Comparison of ENCODE assay signal across 11 mouse cellular contexts in genomic region chr5:35397642-35398309, GRCm38 (mm10). TPM values are rescaled to one million over a fixed set of nuclear protein-coding genes. Genes with fewer than 3 reads are reported as not detected.
DNase-seq lines count a peak whose midpoint lies in the region; ATAC-seq and TF ChIP-seq lines count a peak whose summit lies in the region.
"Had no signal": no experiment of that assay in that cellular context is flagged by ENCODE, and none has a peak within 500 bp of the region (broad histone marks: within the 10 kb centered on the region; RNA-seq: fewer than 3 reads in every experiment).

No protein-coding gene starts in this region.

- H3K27me3 ChIP-seq in forebrain, embryonic 12.5 days = peaks cover 98% of the 10 kb centered on the region
- peaks cover 83% of the 10 kb centered on the region for H3K27me3 ChIP-seq in forebrain, embryonic 16.5 days (replicated peaks; ENCODE audit: control insufficient read depth, insufficient read depth, low read length)
- H3K27me3 ChIP-seq in liver, embryonic 12.5 days (replicated peaks) = peaks cover 99% of the 10 kb centered on the region
- H3K27me3 ChIP-seq in liver, postnatal 0 days (ENCODE audit: insufficient read depth, low read length) = peaks cover 97% of the 10 kb centered on the region
- H3K27me3 ChIP-seq in forebrain, embryonic 14.5 days (replicated peaks; ENCODE audit: control insufficient read depth, insufficient read depth, low read length) = peaks cover 96% of the 10 kb centered on the region
- peaks cover 75% of the 10 kb centered on the region for H3K27me3 ChIP-seq in neural tube, embryonic 14.5 days (ENCODE audit: control insufficient read depth, insufficient read depth, low read length)
- H3K27me3 ChIP-seq in thymus, adult 2 months (ENCODE audit: control insufficient read depth, insufficient read depth, low read length) = peaks cover 12% of the 10 kb centered on the region

- H3K36me3 ChIP-seq in forebrain, embryonic 12.5 days (replicated peaks) = no peaks in the 10 kb centered on the region
- no peaks in the 10 kb centered on the region for H3K36me3 ChIP-seq in forebrain, embryonic 16.5 days (ENCODE audit: control insufficient read depth, insufficient read depth)
- H3K36me3 ChIP-seq in liver, embryonic 12.5 days = no peaks in the 10 kb centered on the region
- no peaks in the 10 kb centered on the region for H3K36me3 ChIP-seq in liver, postnatal 0 days (replicated peaks; ENCODE audit: insufficient read depth, low read length)
- no peaks in the 10 kb centered on the region for H3K36me3 ChIP-seq in forebrain, embryonic 14.5 days (ENCODE audit: control insufficient read depth, insufficient read depth, low read length)
- no peaks in the 10 kb centered on the region for H3K36me3 ChIP-seq in neural tube, embryonic 14.5 days (ENCODE audit: control insufficient read depth, insufficient read depth, low read length)
- no peaks in the 10 kb centered on the region for H3K36me3 ChIP-seq in thymus, adult 2 months (ENCODE audit: control insufficient read depth, insufficient read depth, low read length)
- H3K36me3 ChIP-seq: liver, embryonic 13.5 days had no signal

- DNase-seq in liver, postnatal 0 days = no peak
- no peak for DNase-seq in forebrain, embryonic 14.5 days (ENCODE audit: low spot score)
- DNase-seq in thymus, adult 2 months = no peak
- no peak for DNase-seq in c-Kit-positive CD71-positive TER-119-positive erythroid progenitor cells, embryonic 14.5 days (ENCODE audit: low spot score)
- DNase-seq: liver, embryonic 13.5 days had no signal

- H3K4me3 ChIP-seq in forebrain, embryonic 12.5 days (replicated peaks) = peak overlapping the region; percentile 21
- H3K4me3 ChIP-seq in forebrain, embryonic 16.5 days (replicated peaks; ENCODE audit: low read length) = no peak overlapping the region
- no peak overlapping the region for H3K4me3 ChIP-seq in liver, embryonic 12.5 days
- H3K4me3 ChIP-seq in liver, postnatal 0 days (ENCODE audit: low read depth, low read length) = no peak overlapping the region
- H3K4me3 ChIP-seq in forebrain, embryonic 14.5 days (ENCODE audit: low read depth, low read length) = peak overlapping the region; percentile 2; the same call in 1 of the 2 replicates
- H3K4me3 ChIP-seq in neural tube, embryonic 14.5 days (ENCODE audit: low read depth, low read length) = no peak overlapping the region
- H3K4me3 ChIP-seq in thymus, adult 2 months (ENCODE audit: control insufficient read depth, insufficient read depth, low read length) = no peak overlapping the region
- H3K4me3 ChIP-seq: liver, embryonic 13.5 days had no signal

- peaks cover 18% of the 10 kb centered on the region for H3K4me1 ChIP-seq in forebrain, embryonic 12.5 days
- H3K4me1 ChIP-seq in forebrain, embryonic 16.5 days (replicated peaks; ENCODE audit: control insufficient read depth, insufficient read depth, low read length) = peaks cover 12% of the 10 kb centered on the region
- H3K4me1 ChIP-seq in liver, embryonic 12.5 days = no peaks in the 10 kb centered on the region
- no peaks in the 10 kb centered on the region; the same call in 1 of the 2 replicates for H3K4me1 ChIP-seq in liver, postnatal 0 days (ENCODE audit: insufficient read depth)
- no peaks in the 10 kb centered on the region; the same call in 1 of the 2 replicates for H3K4me1 ChIP-seq in forebrain, embryonic 14.5 days (ENCODE audit: control insufficient read depth, insufficient read depth, low read length)
- 0 out of 2 replicates have a peak, but pooled peaks cover 2% of the 10 kb centered on the region for H3K4me1 ChIP-seq in neural tube, embryonic 14.5 days (ENCODE audit: control insufficient read depth, insufficient read depth, low read length)
- H3K4me1 ChIP-seq in thymus, adult 2 months (replicated peaks; ENCODE audit: control insufficient read depth, insufficient read depth, low read length) = no peaks in the 10 kb centered on the region
- H3K4me1 ChIP-seq: liver, embryonic 13.5 days had no signal

- peak overlapping the region; percentile 30 for H3K4me2 ChIP-seq in forebrain, embryonic 12.5 days
- no peak overlapping the region for H3K4me2 ChIP-seq in forebrain, embryonic 16.5 days (ENCODE audit: low read length)
- H3K4me2 ChIP-seq in liver, embryonic 12.5 days = peak overlapping the region; percentile 6; the same call in 1 of the 2 replicates
- H3K4me2 ChIP-seq in liver, postnatal 0 days (ENCODE audit: low read depth, low read length) = no peak overlapping the region
- H3K4me2 ChIP-seq in forebrain, embryonic 14.5 days (ENCODE audit: low read length) = peak overlapping the region; percentile 7; the same call in 1 of the 2 replicates
- H3K4me2 ChIP-seq in neural tube, embryonic 14.5 days (ENCODE audit: low read depth, low read length) = no peak overlapping the region
- H3K4me2 ChIP-seq: liver, embryonic 13.5 days had no signal

- TF ChIP-seq EP300 in liver, postnatal 0 days (IDR thresholded peaks at IDR 0.05; ENCODE audit: low read depth) = no peak

- WGBS in forebrain, embryonic 12.5 days = under 1% methylated on average over 50 of the region's 52 CpGs
- WGBS in forebrain, embryonic 16.5 days = under 1% methylated on average over 47 of the region's 52 CpGs
- WGBS in liver, embryonic 12.5 days (ENCODE audit: insufficient replicate concordance) = 3% methylated on average over 43 of the region's 52 CpGs
- WGBS in liver, postnatal 0 days (ENCODE audit: insufficient replicate concordance) = 3% methylated on average over 30 of the region's 52 CpGs
- WGBS in forebrain, embryonic 14.5 days = 0% methylated on average over 34 of the region's 52 CpGs
- under 1% methylated on average over 28 of the region's 52 CpGs for WGBS in neural tube, embryonic 14.5 days
- WGBS in thymus, adult 2 months = 9% methylated on average over 52 of the region's 52 CpGs

- H3K9ac ChIP-seq in forebrain, embryonic 12.5 days = no peak overlapping the region
- H3K9ac ChIP-seq in forebrain, embryonic 16.5 days (replicated peaks; ENCODE audit: low read depth, low read length) = no peak overlapping the region
- H3K9ac ChIP-seq in liver, embryonic 12.5 days = no peak overlapping the region
- no peak overlapping the region for H3K9ac ChIP-seq in liver, postnatal 0 days (replicated peaks)
- no peak overlapping the region for H3K9ac ChIP-seq in forebrain, embryonic 14.5 days (ENCODE audit: low read length)
- H3K9ac ChIP-seq in neural tube, embryonic 14.5 days (replicated peaks; ENCODE audit: low read depth, low read length) = no peak overlapping the region
- H3K9ac ChIP-seq: liver, embryonic 13.5 days had no signal

- ATAC-seq in forebrain, embryonic 12.5 days (ENCODE audit: low FRiP score) = no peak
- ATAC-seq in forebrain, embryonic 16.5 days = no peak
- ATAC-seq in liver, embryonic 12.5 days = no peak
- ATAC-seq in liver, postnatal 0 days = no peak
- ATAC-seq in forebrain, embryonic 14.5 days = no peak
- peak; percentile 44; the same call in 1 of the 2 replicates for ATAC-seq in neural tube, embryonic 14.5 days (ENCODE audit: low read depth)

- H3K9me3 ChIP-seq in forebrain, embryonic 12.5 days = no peaks in the 10 kb centered on the region
- no peaks in the 10 kb centered on the region for H3K9me3 ChIP-seq in forebrain, embryonic 16.5 days (ENCODE audit: control insufficient read depth, low read length)
- no peaks in the 10 kb centered on the region for H3K9me3 ChIP-seq in liver, embryonic 12.5 days (replicated peaks)
- no peaks in the 10 kb centered on the region for H3K9me3 ChIP-seq in liver, postnatal 0 days (ENCODE audit: low read length)
- H3K9me3 ChIP-seq in forebrain, embryonic 14.5 days (replicated peaks; ENCODE audit: control insufficient read depth, low read length) = no peaks in the 10 kb centered on the region
- no peaks in the 10 kb centered on the region for H3K9me3 ChIP-seq in neural tube, embryonic 14.5 days (ENCODE audit: control insufficient read depth, low read length)
- H3K9me3 ChIP-seq: liver, embryonic 13.5 days had no signal

- no peak overlapping the region for H3K27ac ChIP-seq in forebrain, embryonic 12.5 days
- no peak overlapping the region for H3K27ac ChIP-seq in forebrain, embryonic 16.5 days (ENCODE audit: low read length)
- no peak overlapping the region for H3K27ac ChIP-seq in liver, embryonic 12.5 days
- no peak overlapping the region for H3K27ac ChIP-seq in liver, postnatal 0 days (ENCODE audit: low read depth)
- no peak overlapping the region for H3K27ac ChIP-seq in forebrain, embryonic 14.5 days (ENCODE audit: low read depth, low read length)
- H3K27ac ChIP-seq in neural tube, embryonic 14.5 days (ENCODE audit: low read depth, low read length) = no peak overlapping the region
- no peak overlapping the region for H3K27ac ChIP-seq in thymus, adult 2 months (ENCODE audit: control insufficient read depth, insufficient read depth, low read length)
- H3K27ac ChIP-seq: liver, embryonic 13.5 days had no signal

- no peak for TF ChIP-seq CTCF in liver, postnatal 0 days (IDR thresholded peaks at IDR 0.05; ENCODE audit: low read depth)
- TF ChIP-seq CTCF in thymus, adult 2 months (IDR thresholded peaks at IDR 0.05; ENCODE audit: borderline replicate concordance, control insufficient read depth, extremely low read depth, insufficient read depth, low read length, poor library complexity) = no peak

- no peak for TF ChIP-seq POLR2A in thymus, adult 2 months (IDR thresholded peaks at IDR 0.05; ENCODE audit: control insufficient read depth, extremely low read depth, insufficient read depth, low read length, poor library complexity)

RNA-seq across cellular contexts. Expression of gene Hmx1, which starts 8.9 kb away (rescaled TPM):
- polyA plus RNA-seq in forebrain, embryonic 12.5 days (2016; fragmentation: Nextera tagmentation; extraction: Ambion mirVana) = 0.51 and 0.86 TPM in 2 replicates
- not detected in 2 replicates for polyA plus RNA-seq in forebrain, embryonic 16.5 days (2015; fragmentation: Nextera tagmentation; extraction: Ambion mirVana)
- polyA plus RNA-seq in liver, embryonic 12.5 days (2016; fragmentation: Nextera tagmentation; extraction: Ambion mirVana) = 0.32 TPM in 1 of 2 replicates, not detected in the other
- not detected in 2 replicates for polyA plus RNA-seq in liver, postnatal 0 days (2015; fragmentation: Nextera tagmentation; extraction: Ambion mirVana)
- polyA plus RNA-seq in forebrain, embryonic 14.5 days (2014; fragmentation: Nextera tagmentation; extraction: Ambion mirVana) = not detected in 2 replicates
- polyA plus RNA-seq in neural tube, embryonic 14.5 days (2014; fragmentation: Nextera tagmentation; extraction: Ambion mirVana) = 0.17 and 3.3 TPM in 2 replicates
- 0.24 and 0.80 TPM in 2 replicates for polyA plus RNA-seq in thymus, adult 2 months (2012; rRNA removed)
- polyA plus RNA-seq: cortical plate, adult 2 months; gonadal fat pad, adult 2 months; liver, embryonic 13.5 days had no signal

Comparison
In these comparisons a context has a peak if more than half of its experiments do, and no peak if none do; other contexts are left out.
1. H3K4me2 ChIP-seq: peak in forebrain, embryonic 12.5 days (single experiment), liver, embryonic 12.5 days (single experiment) and forebrain, embryonic 14.5 days (single experiment); none in forebrain, embryonic 16.5 days (single experiment), liver, postnatal 0 days (single experiment) and neural tube, embryonic 14.5 days (single experiment).
2. H3K4me3 ChIP-seq: peak in forebrain, embryonic 12.5 days (single experiment) and forebrain, embryonic 14.5 days (single experiment); none in forebrain, embryonic 16.5 days (single experiment), liver, embryonic 12.5 days (single experiment), liver, postnatal 0 days (single experiment), neural tube, embryonic 14.5 days (single experiment) and thymus, adult 2 months (single experiment).